Mouse (Mus musculus): ENCODE results near the gene Cct7. TPM values are rescaled to one million over a fixed set of nuclear protein-coding genes. Genes with fewer than 3 reads are reported as not detected.

Cct7 gene
- polyA plus RNA-seq, 1 experiment from 2014 or later = 157 TPM

GRCm38 (mm10) chr6:85451664-85452410 lies 523 bp downstream of the Cct7 start, which contains the start of gene Pradc1:
Gene Pradc1, minus strand, starts transcription at chr6:85451970.
- DNase-seq = peak; percentile 96
- peak within 1 kb of the TSS; percentile 89 for H3K27ac ChIP-seq (ENCODE audit: low read depth)

GRCm38 (mm10) chr6:85452411-85452665 lies 1.0 kb downstream of the Cct7 start:
- Histone ChIP-seq H3K4me1 (ENCODE audit: insufficient read depth) (peaks cover 44% of the 10 kb centered on the region), H3K9ac (replicated peaks) (peak overlapping the region; percentile 93), H3K4me3 (ENCODE audit: low read depth, low read length) (peak overlapping the region; percentile 83), H3K27ac (ENCODE audit: low read depth) (peak overlapping the region; percentile 89), H3K36me3 (replicated peaks; ENCODE audit: insufficient read depth, low read length) (no peaks in the 10 kb centered on the region; the same call in 1 of the 2 replicates), H3K9me3 (ENCODE audit: low read length) (no peaks in the 10 kb centered on the region), H3K4me2 (ENCODE audit: low read depth, low read length) (peak overlapping the region; percentile 97), H3K27me3 (ENCODE audit: insufficient read depth, low read length) (no peaks in the 10 kb centered on the region)
- ATAC-seq = no peak
- no peak for DNase-seq
- 0% methylated on average over 15 of the region's 15 CpGs for WGBS (ENCODE audit: insufficient replicate concordance)
- TF ChIP-seq EP300 (IDR thresholded peaks at IDR 0.05; ENCODE audit: low read depth) (no peak), CTCF (IDR thresholded peaks at IDR 0.05; ENCODE audit: low read depth) (no peak)

More at GRCm38 (mm10) chr6:85451664-85452410, 523 bp downstream of the Cct7 start, which contains the start of gene Pradc1:
- TF ChIP-seq CTCF (IDR thresholded peaks at IDR 0.05; ENCODE audit: low read depth) = no peak
- peak; percentile 70 for TF ChIP-seq EP300 (IDR thresholded peaks at IDR 0.05; ENCODE audit: low read depth)
- Histone ChIP-seq H3K9ac (replicated peaks) (peak within 1 kb of the TSS; percentile 93), H3K4me3 (ENCODE audit: low read depth, low read length) (peak within 1 kb of the TSS; percentile 83), H3K36me3 (replicated peaks; ENCODE audit: insufficient read depth, low read length) (peaks cover 5% of the 10 kb centered on the region; the same call in 1 of the 2 replicates), H3K4me1 (ENCODE audit: insufficient read depth) (peaks cover 44% of the 10 kb centered on the region), H3K27me3 (ENCODE audit: insufficient read depth, low read length) (no peaks in the 10 kb centered on the region), H3K9me3 (ENCODE audit: low read length) (no peaks in the 10 kb centered on the region), H3K4me2 (ENCODE audit: low read depth, low read length) (peak within 1 kb of the TSS; percentile 97)
- peak; percentile 79 for ATAC-seq
- WGBS (ENCODE audit: insufficient replicate concordance) = under 1% methylated on average over 53 of the region's 54 CpGs

- 6% methylated on average over 7 of the region's 7 CpGs for WGBS (ENCODE audit: insufficient replicate concordance)
- peak overlapping the region; percentile 93 for H3K9ac ChIP-seq (replicated peaks)
- peak overlapping the region; percentile 83 for H3K4me3 ChIP-seq (ENCODE audit: low read depth, low read length)
- H3K36me3 ChIP-seq (replicated peaks; ENCODE audit: insufficient read depth, low read length) = no peaks in the 10 kb centered on the region; the same call in 1 of the 2 replicates
- peak overlapping the region; percentile 89 for H3K27ac ChIP-seq (ENCODE audit: low read depth)
- H3K4me1 ChIP-seq (ENCODE audit: insufficient read depth) = peaks cover 48% of the 10 kb centered on the region
- ATAC-seq (no peak), DNase-seq (no peak)
- peak overlapping the region; percentile 97 for H3K4me2 ChIP-seq (ENCODE audit: low read depth, low read length)
- TF ChIP-seq EP300 (IDR thresholded peaks at IDR 0.05; ENCODE audit: low read depth) (no peak), CTCF (IDR thresholded peaks at IDR 0.05; ENCODE audit: low read depth) (no peak)
- H3K27me3 ChIP-seq (ENCODE audit: insufficient read depth, low read length) = no peaks in the 10 kb centered on the region
- no peaks in the 10 kb centered on the region for H3K9me3 ChIP-seq (ENCODE audit: low read length)
These were observed 1.5 kb downstream of the Cct7 start for GRCm38 (mm10) chr6:85452816-85453215.

GRCm38 (mm10) chr6:85459621-85460020 lies 8.3 kb downstream of the Cct7 start:
- H3K4me1 ChIP-seq (ENCODE audit: insufficient read depth) = peaks cover 24% of the 10 kb centered on the region
- H3K9ac ChIP-seq (replicated peaks) = no peak overlapping the region
- no peak for TF ChIP-seq CTCF (IDR thresholded peaks at IDR 0.05; ENCODE audit: low read depth)
- TF ChIP-seq EP300 (IDR thresholded peaks at IDR 0.05; ENCODE audit: low read depth) = no peak
- no peaks in the 10 kb centered on the region for H3K9me3 ChIP-seq (ENCODE audit: low read length)
- H3K4me3 ChIP-seq (ENCODE audit: low read depth, low read length) = no peak overlapping the region
- DNase-seq (no peak), ATAC-seq (no peak)
- WGBS (ENCODE audit: insufficient replicate concordance) = 78% methylated on average over 2 of the region's 2 CpGs
- H3K27ac ChIP-seq (ENCODE audit: low read depth) = no peak overlapping the region
- no peaks in the 10 kb centered on the region for H3K27me3 ChIP-seq (ENCODE audit: insufficient read depth, low read length)
- H3K4me2 ChIP-seq (ENCODE audit: low read depth, low read length) = no peak overlapping the region
- H3K36me3 ChIP-seq (replicated peaks; ENCODE audit: insufficient read depth, low read length) = peaks cover 47% of the 10 kb centered on the region

GRCm38 (mm10) chr6:85465381-85465780 lies 14.1 kb downstream of the Cct7 start:
- no peak overlapping the region for H3K4me3 ChIP-seq (ENCODE audit: low read depth, low read length)
- H3K36me3 ChIP-seq (replicated peaks; ENCODE audit: insufficient read depth, low read length) = peaks cover 85% of the 10 kb centered on the region
- no peak overlapping the region for H3K27ac ChIP-seq (ENCODE audit: low read depth)
- DNase-seq (no peak), ATAC-seq (no peak)
- TF ChIP-seq EP300 (IDR thresholded peaks at IDR 0.05; ENCODE audit: low read depth) (no peak), CTCF (IDR thresholded peaks at IDR 0.05; ENCODE audit: low read depth) (peak; percentile 43)
- H3K9ac ChIP-seq (replicated peaks) = no peak overlapping the region
- no peaks in the 10 kb centered on the region for H3K9me3 ChIP-seq (ENCODE audit: low read length)
- no peak overlapping the region for H3K4me2 ChIP-seq (ENCODE audit: low read depth, low read length)
- no peaks in the 10 kb centered on the region for H3K4me1 ChIP-seq (ENCODE audit: insufficient read depth)
- no peaks in the 10 kb centered on the region for H3K27me3 ChIP-seq (ENCODE audit: insufficient read depth, low read length)

GRCm38 (mm10) chr6:85469660-85470430 lies 18.5 kb downstream of the Cct7 start:
- no peaks in the 10 kb centered on the region for H3K9me3 ChIP-seq (ENCODE audit: low read length)
- H3K9ac ChIP-seq (replicated peaks) = no peak overlapping the region
- no peaks in the 10 kb centered on the region for H3K4me1 ChIP-seq (ENCODE audit: insufficient read depth)
- no peak; the same call in 1 of the 2 replicates for ATAC-seq
- no peaks in the 10 kb centered on the region for H3K27me3 ChIP-seq (ENCODE audit: insufficient read depth, low read length)
- DNase-seq = no peak
- TF ChIP-seq EP300 (IDR thresholded peaks at IDR 0.05; ENCODE audit: low read depth) (no peak), CTCF (IDR thresholded peaks at IDR 0.05; ENCODE audit: low read depth) (no peak)
- H3K4me2 ChIP-seq (ENCODE audit: low read depth, low read length) = no peak overlapping the region
- no peak overlapping the region for H3K4me3 ChIP-seq (ENCODE audit: low read depth, low read length)
- H3K36me3 ChIP-seq (replicated peaks; ENCODE audit: insufficient read depth, low read length) = peaks cover 44% of the 10 kb centered on the region
- no peak overlapping the region for H3K27ac ChIP-seq (ENCODE audit: low read depth)
- 71% methylated on average over 5 of the region's 5 CpGs for whole genome bisulfite sequencing (ENCODE audit: insufficient replicate concordance)

Measured in liver, postnatal 0 days (tissue).